Mouse (Mus musculus) kidney, adult 10 weeks (tissue): ENCODE results near the gene Etaa1. TPM values are rescaled to one million over a fixed set of nuclear protein-coding genes. Genes with fewer than 3 reads are reported as not detected.

Experiments used
- polyA plus RNA-seq: library from polyadenylated mRNA; stranded (reverse); fragments of 350-450 nt; fragmentation: Illumina TruSeq; extraction: RNeasy Lipid Tissue Mini Kit (QIAGEN cat#74804); gene quantifications from one replicate; pipeline ENCODE4 v1.2.3, GENCODE M21; 2014; ENCODE audit warnings: low read depth, low replicate concordance

The Etaa1 gene
- 26.3 TPM for polyA plus RNA-seq

GRCm38 (mm10) chr11:17953231-17954134 is at the start of gene Etaa1:
Gene Etaa1 (minus strand): TSS chr11:17953875.

